Mouse (Mus musculus) liver, adult 2 months (tissue): Measurements from ENCODE around the gene Ccdc183.

Experiments
- CTCF ChIP-seq: fragments of 200-500 bp; IDR thresholded peaks from 2 replicates; pipeline ENCODE4 v1.5.1; 2011; ENCODE audit warnings: low read depth, low read length, control low read depth
- POLR2A ChIP-seq: fragments of 200-500 bp; IDR thresholded peaks from 2 replicates; pipeline ENCODE4 v1.6.1; 2011; ENCODE audit warnings: low read length, control low read depth; ENCODE audit not compliant: insufficient read depth; ENCODE audit errors: extremely low read depth

- TF ChIP-seq POLR2A (no peak), CTCF (no peak)
Observed at GRCm38 (mm10) chr2:25560551-25560950, 56.9 kb downstream of the Ccdc183 start.
